Mouse (Mus musculus) ES-Bruce4 (cell line): Measurements from ENCODE around the gene Coq8b.

Experiments
- CTCF ChIP-seq: IDR thresholded peaks from one replicate; pipeline ENCODE4 v1.8.1; 2011; ENCODE audit warnings: low read depth, low read length
- EP300 ChIP-seq: IDR thresholded peaks from 2 replicates; pipeline ENCODE4 v1.6.1; 2011; ENCODE audit warnings: low read depth, low read length; ENCODE audit not compliant: insufficient read depth
- POLR2A ChIP-seq: IDR thresholded peaks from one replicate; pipeline ENCODE4 v1.8.1; 2011; ENCODE audit warnings: low read length; ENCODE audit not compliant: insufficient read depth

GRCm38 (mm10) chr7:27238568-27238967 is 5.7 kb downstream of the Coq8b start:
- TF ChIP-seq EP300 (no peak), POLR2A (no peak), CTCF (no peak)
